Mouse (Mus musculus): ENCODE measurements around the gene Bri3bp.

GRCm38 (mm10) chr5:125483712-125484611 lies 42.6 kb downstream of the Bri3bp start:
- TF ChIP-seq CTCF (IDR thresholded peaks at IDR 0.05; ENCODE audit: low read depth): no peak
- TF ChIP-seq EP300 (optimal IDR thresholded peaks at IDR 0.05): no peak

Data from stomach, postnatal 0 days (tissue).